Mouse (Mus musculus) embryonic facial prominence, embryonic 13.5 days (tissue): Measurements from ENCODE around the gene Adipor2. TPM values are rescaled to one million over a fixed set of nuclear protein-coding genes. Genes with fewer than 3 reads are reported as not detected.

ENCODE experiments used
- ATAC-seq: fragments of 200-750 bp; cut with Nextera tagmentation; 2 replicates; pipeline ENCODE4 v1.8.0; 2017; ENCODE audit warnings: low read depth; ENCODE audit not compliant: insufficient number of reproducible peaks, insufficient read depth, low FRiP score, low TSS enrichment
- H3K27ac ChIP-seq: fragments of 300-500 bp; sonication (generic); 2 replicates; pipeline ENCODE4 v1.5.1; 2015; ENCODE audit warnings: moderate library complexity, mild to moderate bottlenecking, inconsistent platforms
- H3K27me3 ChIP-seq: fragments of 300-500 bp; sonication (generic); 2 replicates; pipeline ENCODE4 v1.6.1; 2015; ENCODE audit warnings: mild to moderate bottlenecking, inconsistent platforms
- H3K36me3 ChIP-seq: fragments of 300-500 bp; sonication (generic); 2 replicates; pipeline ENCODE4 v1.6.1; 2015; ENCODE audit warnings: mild to moderate bottlenecking, inconsistent platforms
- H3K4me1 ChIP-seq: fragments of 300-500 bp; sonication (generic); 2 replicates; pipeline ENCODE4 v1.6.1; 2015; ENCODE audit warnings: inconsistent platforms
- H3K4me2 ChIP-seq: fragments of 300-500 bp; sonication (generic); 2 replicates; pipeline ENCODE4 v1.6.1; 2015; ENCODE audit warnings: moderate library complexity, mild to moderate bottlenecking, inconsistent platforms
- H3K4me3 ChIP-seq: fragments of 300-500 bp; sonication (generic); 2 replicates; pipeline ENCODE4 v1.5.1; 2015; ENCODE audit warnings: mild to moderate bottlenecking, inconsistent platforms
- H3K9ac ChIP-seq: fragments of 300-500 bp; sonication (generic); 2 replicates; pipeline ENCODE4 v1.6.1; 2015; ENCODE audit warnings: mild to moderate bottlenecking, inconsistent platforms
- H3K9me3 ChIP-seq: fragments of 300-500 bp; sonication (generic); 2 replicates; pipeline ENCODE4 v1.6.1; 2016; ENCODE audit warnings: inconsistent platforms
- WGBS: fragments of 180-500 bp; shearing (Covaris S2); methylation state at CpG from one replicate; pipeline ENCODE4 v1.1.7; 2015; ENCODE audit warnings: mixed read lengths; 5-methylcytosine and 5-hydroxymethylcytosine counted together
- polyA plus RNA-seq: library from polyadenylated mRNA; unstranded; fragments of >200 nt; fragmentation: Nextera tagmentation; extraction: Ambion mirVana; gene quantifications from 2 replicates; pipeline ENCODE4 v1.2.1, GENCODE M21; 2015

Adipor2 gene
- polyA plus RNA-seq, 1 experiment from 2014 or later, result 32.4 TPM

DNA sequence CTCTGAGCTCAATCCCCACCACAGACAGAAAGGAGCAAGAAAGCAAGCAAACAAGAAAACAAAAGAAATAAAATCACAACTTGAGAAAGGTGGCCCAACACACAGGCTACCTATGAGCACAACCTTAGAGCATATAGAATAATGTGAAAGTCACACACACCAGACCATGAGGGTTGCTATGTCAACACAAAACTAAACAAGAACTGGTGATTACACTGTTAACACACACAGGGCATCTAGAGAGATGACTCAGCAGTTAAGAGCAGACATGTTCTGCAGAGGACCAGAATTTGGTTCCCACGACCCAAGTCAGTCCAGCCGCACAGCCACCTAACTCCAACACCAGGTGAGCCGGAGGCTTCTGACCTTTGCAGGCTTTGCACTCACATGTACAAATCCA lies 14.5 kb downstream of the Adipor2 start:
- 88% methylated on average over 3 of the region's 3 CpGs for WGBS
- Histone ChIP-seq H3K4me3 (no peak overlapping the region), H3K4me1 (no peaks in the 10 kb centered on the region), H3K36me3 (no peaks in the 10 kb centered on the region), H3K4me2 (no peak overlapping the region), H3K9ac (no peak overlapping the region), H3K27me3 (no peaks in the 10 kb centered on the region), H3K27ac (no peak overlapping the region), H3K9me3 (no peaks in the 10 kb centered on the region)
- no peak for ATAC-seq

DNA sequence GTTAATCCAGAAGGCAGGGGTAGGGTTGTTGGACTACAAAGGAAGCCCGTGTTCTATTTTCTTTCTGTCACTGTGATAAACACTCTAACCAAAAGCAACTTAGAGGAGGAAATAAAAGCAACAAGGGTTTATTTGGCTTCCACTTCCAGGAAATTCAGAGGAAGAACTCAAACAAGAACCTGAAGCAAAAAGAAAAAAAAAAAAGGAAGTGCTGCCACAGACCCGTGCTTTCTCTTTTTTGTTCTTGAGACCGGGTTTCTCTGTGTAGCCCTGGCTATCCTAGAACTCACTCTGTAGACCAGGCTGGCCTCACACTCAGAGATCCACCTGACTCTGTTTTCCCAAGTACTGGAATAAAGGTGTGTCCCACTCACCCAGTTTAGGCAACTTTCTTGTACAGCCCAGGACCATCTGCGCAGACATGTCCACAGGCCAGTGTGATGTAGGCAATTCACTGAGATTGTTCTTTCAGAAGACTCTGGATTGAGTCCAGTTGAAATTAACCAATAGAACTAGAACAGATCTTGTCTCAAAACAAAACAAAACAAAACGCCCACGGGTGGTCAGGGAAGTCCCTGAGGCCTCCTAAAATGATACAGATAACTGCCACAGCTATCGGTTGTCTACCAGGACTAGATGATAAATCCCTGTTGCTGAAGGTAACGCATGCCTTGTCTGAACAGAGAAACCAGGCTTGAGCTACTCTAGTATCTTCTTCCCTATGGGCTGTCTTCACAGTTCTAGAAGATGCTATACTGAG lies 15.8 kb downstream of the Adipor2 start:
- Histone ChIP-seq H3K4me2 (no peak overlapping the region), H3K9ac (no peak overlapping the region), H3K9me3 (no peaks in the 10 kb centered on the region), H3K4me3 (no peak overlapping the region), H3K4me1 (no peaks in the 10 kb centered on the region), H3K27me3 (no peaks in the 10 kb centered on the region), H3K27ac (no peak overlapping the region), H3K36me3 (no peaks in the 10 kb centered on the region)
- WGBS, result 89% methylated on average over 8 of the region's 8 CpGs
- ATAC-seq, result no peak

DNA sequence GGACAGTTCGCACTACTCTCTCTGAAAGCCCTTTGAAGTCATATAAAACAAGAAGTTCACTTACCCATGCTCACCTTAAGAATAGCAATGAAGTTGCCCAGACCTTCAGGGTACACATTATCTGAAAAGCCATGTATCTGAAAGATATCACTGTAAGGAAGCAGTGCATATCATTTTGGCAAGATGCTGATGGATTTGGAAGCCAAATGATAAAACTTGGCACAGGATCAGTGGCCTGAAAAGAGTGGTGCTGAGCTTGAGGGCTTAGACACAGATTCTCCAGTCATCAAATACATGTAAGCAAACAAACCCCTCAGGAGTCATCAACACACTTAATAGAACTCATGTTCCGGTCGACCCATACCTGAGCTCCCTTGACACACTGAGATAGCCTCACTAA lies 16.9 kb downstream of the Adipor2 start:
- H3K27me3 ChIP-seq, result no peaks in the 10 kb centered on the region
- 94% methylated on average over 3 of the region's 3 CpGs for WGBS
- no peaks in the 10 kb centered on the region for H3K36me3 ChIP-seq
- ATAC-seq, result no peak
- no peak overlapping the region for H3K4me3 ChIP-seq
- H3K9ac ChIP-seq, result no peak overlapping the region
- no peaks in the 10 kb centered on the region for H3K9me3 ChIP-seq
- no peak overlapping the region for H3K27ac ChIP-seq
- no peak overlapping the region for H3K4me2 ChIP-seq
- no peaks in the 10 kb centered on the region for H3K4me1 ChIP-seq

DNA sequence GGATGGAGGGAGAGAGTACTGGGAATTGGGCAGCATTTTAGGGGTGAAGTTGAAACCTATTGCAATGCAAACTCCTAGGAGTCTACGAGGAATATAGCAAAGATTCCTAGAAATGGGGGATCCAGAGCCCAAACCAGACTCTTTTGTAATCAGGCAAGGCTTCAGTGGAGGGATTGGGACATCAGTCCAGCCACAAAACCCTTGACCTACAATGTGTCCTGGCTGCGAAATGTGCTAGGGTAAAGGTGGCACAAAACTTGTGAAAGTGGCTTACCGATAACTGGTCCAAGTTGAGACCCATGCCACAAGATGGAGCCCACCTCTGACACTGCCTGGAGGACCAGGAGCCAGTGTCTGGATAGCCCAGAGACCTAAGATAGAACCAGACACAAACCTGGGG lies 18.1 kb downstream of the Adipor2 start:
- H3K27me3 ChIP-seq, result no peaks in the 10 kb centered on the region
- no peak overlapping the region for H3K4me3 ChIP-seq
- no peak overlapping the region for H3K9ac ChIP-seq
- no peaks in the 10 kb centered on the region for H3K4me1 ChIP-seq
- H3K9me3 ChIP-seq, result no peaks in the 10 kb centered on the region
- no peak overlapping the region for H3K4me2 ChIP-seq
- no peaks in the 10 kb centered on the region for H3K36me3 ChIP-seq
- WGBS, result 94% methylated on average over 3 of the region's 3 CpGs
- H3K27ac ChIP-seq, result no peak overlapping the region
- ATAC-seq, result no peak

DNA sequence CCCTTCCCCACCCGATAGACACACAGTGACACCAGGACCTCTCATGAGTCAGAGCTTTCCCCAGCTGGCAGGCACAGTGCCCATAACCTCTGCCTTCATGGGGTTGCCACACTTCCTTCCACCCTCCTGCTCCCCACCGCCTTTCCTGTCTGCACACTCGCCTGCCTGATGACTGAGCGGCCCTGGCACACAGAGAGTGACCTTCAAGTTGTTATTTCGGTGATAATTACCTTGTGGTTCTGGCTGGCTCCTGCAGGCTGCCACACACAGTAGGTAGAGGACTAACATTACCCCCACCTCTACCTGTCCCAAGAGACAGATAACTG lies 21.2 kb downstream of the Adipor2 start:
- no peaks in the 10 kb centered on the region for H3K4me1 ChIP-seq

DNA sequence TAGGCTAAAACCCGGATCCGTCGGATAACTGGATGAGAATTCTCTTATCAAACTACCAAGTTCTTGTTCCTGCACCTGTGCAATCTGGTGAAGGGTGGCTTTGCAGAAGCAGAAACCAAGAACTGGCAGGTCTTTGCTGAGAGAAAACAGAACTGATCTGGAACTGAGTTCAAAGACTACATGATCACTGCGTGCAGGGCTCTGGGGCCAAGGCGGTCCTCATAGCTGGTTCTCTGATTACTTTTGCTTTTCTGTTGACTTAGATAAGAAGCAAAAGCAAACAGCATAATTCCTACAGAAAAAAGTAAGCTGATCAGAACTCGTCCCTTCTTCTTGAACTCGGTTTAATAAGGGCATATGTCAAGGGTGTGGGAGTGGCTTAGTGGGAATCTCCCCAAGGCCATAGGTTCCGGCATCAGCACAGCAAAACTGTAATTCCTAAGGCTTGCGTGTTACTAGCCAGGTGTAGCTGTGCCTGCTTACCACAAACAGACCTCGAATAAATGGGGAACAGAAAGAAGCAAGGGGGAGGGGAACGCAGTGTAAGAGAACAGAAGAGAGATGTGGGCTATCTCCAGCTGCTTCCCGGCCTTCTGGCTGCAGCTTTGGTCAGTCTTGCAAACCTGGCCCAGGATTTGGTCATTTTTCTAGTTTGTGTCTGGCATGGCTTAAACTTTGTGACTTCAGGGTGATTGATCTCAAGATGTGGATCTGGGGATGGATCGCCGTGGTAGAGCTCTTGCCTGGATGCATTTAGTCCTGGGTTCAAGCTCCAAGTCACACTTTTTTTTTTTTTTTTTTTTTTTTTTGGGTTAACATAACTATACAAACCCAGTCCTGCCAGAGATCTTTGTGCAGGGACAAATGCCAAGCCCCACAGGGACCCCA lies 21.8 kb downstream of the Adipor2 start:
- Histone ChIP-seq H3K9me3 (no peaks in the 10 kb centered on the region), H3K4me3 (no peak overlapping the region), H3K27ac (no peak overlapping the region), H3K9ac (no peak overlapping the region), H3K27me3 (no peaks in the 10 kb centered on the region), H3K36me3 (no peaks in the 10 kb centered on the region), H3K4me1 (no peaks in the 10 kb centered on the region), H3K4me2 (no peak overlapping the region)
- WGBS, result 74% methylated on average over 14 of the region's 14 CpGs
- no peak for ATAC-seq

More for the DNA sequence above, 21.2 kb downstream of the Adipor2 start:
- H3K9ac ChIP-seq, result no peak overlapping the region
- H3K27me3 ChIP-seq, result no peaks in the 10 kb centered on the region
- no peaks in the 10 kb centered on the region for H3K36me3 ChIP-seq
- no peak overlapping the region for H3K4me3 ChIP-seq
- no peak overlapping the region for H3K4me2 ChIP-seq
- WGBS, result 70% methylated on average over 5 of the region's 5 CpGs
- no peak overlapping the region for H3K27ac ChIP-seq
- ATAC-seq, result no peak
- H3K9me3 ChIP-seq, result no peaks in the 10 kb centered on the region

DNA sequence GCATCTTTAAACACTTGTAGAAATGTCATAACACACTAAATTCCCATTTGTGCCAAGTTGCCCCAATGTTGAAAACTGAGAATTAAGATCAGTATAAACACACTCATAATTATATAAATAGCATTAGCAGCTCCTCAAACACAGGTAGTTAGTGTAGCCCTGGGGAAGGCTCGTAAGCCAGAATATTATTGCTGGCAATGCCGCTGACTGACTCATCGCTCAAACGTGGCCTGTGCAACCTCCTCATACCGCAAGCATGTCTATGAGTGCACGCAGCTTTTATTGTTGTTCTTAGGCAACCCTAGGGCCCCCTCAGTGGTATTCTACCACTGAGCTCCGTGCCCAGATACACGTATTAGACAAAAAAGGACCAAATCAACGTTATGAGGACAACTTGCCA lies 24.7 kb downstream of the Adipor2 start:
- Histone ChIP-seq H3K4me3 (no peak overlapping the region), H3K4me1 (peaks cover 4% of the 10 kb centered on the region; the same call in 1 of the 2 replicates), H3K9me3 (no peaks in the 10 kb centered on the region), H3K27ac (no peak overlapping the region), H3K4me2 (no peak overlapping the region), H3K36me3 (no peaks in the 10 kb centered on the region), H3K27me3 (no peaks in the 10 kb centered on the region), H3K9ac (no peak overlapping the region)
- ATAC-seq, result no peak
- 83% methylated on average over 9 of the region's 9 CpGs for WGBS

DNA sequence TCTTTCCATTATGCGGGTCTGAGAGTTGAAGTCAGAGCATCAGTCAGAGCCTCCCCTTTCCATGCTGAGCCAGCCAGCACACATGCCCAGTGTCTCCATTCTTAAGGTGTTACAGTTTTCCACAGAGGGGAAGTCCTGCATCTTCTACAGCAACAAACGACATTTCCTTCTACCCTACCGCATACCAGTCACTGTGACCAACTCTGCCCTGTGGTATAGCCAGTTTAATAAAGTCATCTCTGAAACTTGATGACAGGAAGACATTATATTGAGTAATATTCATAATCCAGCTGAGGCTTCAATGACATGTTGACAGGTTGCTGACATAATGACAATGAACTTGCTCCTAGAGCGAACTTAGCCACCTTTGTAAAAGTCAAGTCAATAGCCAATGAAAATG lies 26.8 kb downstream of the Adipor2 start:
- Histone ChIP-seq H3K27ac (no peak overlapping the region), H3K4me1 (peaks cover 14% of the 10 kb centered on the region), H3K27me3 (no peaks in the 10 kb centered on the region), H3K9me3 (no peaks in the 10 kb centered on the region), H3K4me2 (no peak overlapping the region), H3K36me3 (no peaks in the 10 kb centered on the region), H3K9ac (no peak overlapping the region), H3K4me3 (no peak overlapping the region)
- ATAC-seq, result no peak
- 91% methylated on average over 4 of the region's 4 CpGs for WGBS

DNA sequence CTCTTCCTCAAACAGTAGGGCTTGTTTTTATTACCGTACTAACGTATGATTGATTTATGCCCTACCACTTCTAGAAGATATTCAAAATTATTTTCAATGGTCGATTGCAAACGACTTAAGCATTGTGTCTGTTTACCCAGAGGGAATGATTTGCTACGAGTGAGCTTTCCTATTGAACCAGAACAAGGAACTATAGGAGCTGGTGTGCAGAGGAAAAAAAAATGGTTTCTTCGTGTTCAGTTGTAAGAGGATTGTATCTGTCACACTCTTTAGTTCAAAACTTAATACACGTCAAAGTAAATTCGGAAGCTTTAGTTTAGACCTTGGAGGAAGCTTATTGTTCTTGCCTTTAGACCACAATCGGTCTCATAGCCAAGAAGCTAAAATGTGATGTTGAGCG lies 28.4 kb downstream of the Adipor2 start:
- no peaks in the 10 kb centered on the region for H3K9me3 ChIP-seq
- no peak for ATAC-seq
- H3K4me1 ChIP-seq, result peaks cover 14% of the 10 kb centered on the region
- no peaks in the 10 kb centered on the region for H3K36me3 ChIP-seq
- H3K27me3 ChIP-seq, result no peaks in the 10 kb centered on the region
- peak overlapping the region; percentile 92 for H3K9ac ChIP-seq
- H3K4me2 ChIP-seq, result peak overlapping the region; percentile 58
- H3K27ac ChIP-seq, result peak overlapping the region; percentile 78
- peak overlapping the region; percentile 82 for H3K4me3 ChIP-seq
- WGBS, result 21% methylated on average over 10 of the region's 10 CpGs

DNA sequence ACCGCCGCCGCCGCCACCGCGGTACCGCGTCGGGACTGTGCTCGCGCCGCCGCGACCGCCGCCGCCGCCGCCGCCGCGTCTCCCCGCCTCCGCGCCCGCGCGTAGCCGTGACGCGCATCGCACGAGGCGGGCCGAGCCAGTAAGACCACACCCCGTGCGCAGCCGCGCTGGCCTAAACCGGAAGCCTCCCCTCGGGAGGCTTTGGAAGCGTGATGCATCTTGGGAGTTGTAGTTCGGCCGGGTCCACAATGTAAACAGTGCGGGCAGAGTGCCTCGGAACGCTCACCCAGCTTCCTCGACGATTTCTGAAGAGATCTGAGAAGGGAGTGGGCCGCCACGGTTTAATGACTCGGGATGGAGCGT lies 28.9 kb downstream of the Adipor2 start:
- Histone ChIP-seq H3K9ac (peak overlapping the region; percentile 92), H3K4me3 (peak overlapping the region; percentile 82), H3K4me1 (peaks cover 14% of the 10 kb centered on the region), H3K9me3 (no peaks in the 10 kb centered on the region), H3K27me3 (no peaks in the 10 kb centered on the region), H3K4me2 (peak overlapping the region; percentile 73), H3K27ac (peak overlapping the region; percentile 78), H3K36me3 (no peaks in the 10 kb centered on the region)
- under 1% methylated on average over 46 of the region's 53 CpGs for WGBS
- peak; percentile 98 for ATAC-seq

DNA sequence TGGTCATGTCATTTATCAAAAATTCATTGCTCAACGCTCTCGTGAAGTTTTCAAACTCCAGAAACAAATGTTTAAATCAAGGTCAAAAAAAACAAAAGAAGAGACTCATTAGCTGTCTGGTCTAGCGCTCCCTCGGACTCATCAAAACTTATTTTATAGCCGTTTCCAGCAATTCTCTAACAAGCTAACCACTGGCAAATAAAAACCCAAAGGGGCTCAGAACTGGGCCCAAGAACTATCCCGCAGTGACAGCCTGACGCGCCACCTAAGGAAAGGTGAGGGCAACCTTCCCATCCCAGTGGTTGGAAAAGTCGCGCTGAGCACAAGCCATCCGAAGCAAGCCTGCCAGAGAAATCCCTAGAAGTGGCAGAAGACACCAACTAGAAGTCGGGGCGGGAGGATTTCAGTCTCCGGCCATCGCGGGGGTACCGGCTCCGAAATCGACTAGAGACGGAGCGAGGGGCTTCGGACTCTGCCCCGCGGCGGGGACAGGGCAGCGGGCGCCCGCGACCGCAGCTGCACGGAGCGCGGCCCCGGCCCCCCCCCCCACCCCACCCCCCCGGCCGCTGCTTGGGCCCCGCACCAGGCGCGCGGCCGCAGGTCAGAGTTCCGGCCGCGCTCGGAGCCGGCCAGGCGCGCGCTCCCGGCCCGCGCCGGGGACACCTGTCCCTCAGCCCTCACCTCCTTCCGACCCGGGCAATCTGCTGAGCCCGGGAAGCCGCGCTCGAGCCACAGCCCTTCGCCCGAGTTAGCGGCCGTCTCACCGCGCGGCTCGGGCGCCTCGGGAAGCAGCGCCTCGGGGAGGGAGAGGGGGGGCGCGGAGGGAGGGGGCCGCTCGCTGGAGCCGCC lies 29.5 kb downstream of the Adipor2 start:
- Histone ChIP-seq H3K4me1 (peaks cover 14% of the 10 kb centered on the region), H3K9ac (peak overlapping the region; percentile 92), H3K4me2 (peak overlapping the region; percentile 73), H3K4me3 (peak overlapping the region; percentile 82), H3K27me3 (no peaks in the 10 kb centered on the region), H3K36me3 (no peaks in the 10 kb centered on the region), H3K9me3 (no peaks in the 10 kb centered on the region), H3K27ac (peak overlapping the region; percentile 73)
- WGBS, result under 1% methylated on average over 73 of the region's 76 CpGs
- ATAC-seq, result peak; percentile 83
